In genomic region chr4:59452503-59452933, GRCm38 (mm10) we compare ENCODE assay signal across 11 mouse cellular contexts. TPM values are rescaled to one million over a fixed set of nuclear protein-coding genes. Genes with fewer than 3 reads are reported as not detected.
A peak's percentile ranks its signal among the peaks of the same experiment; 100 is the strongest.
DNase-seq lines count a peak whose midpoint lies in the region; ATAC-seq and TF ChIP-seq lines count a peak whose summit lies in the region.
"Had no signal": no experiment of that assay in that cellular context is flagged by ENCODE, and none has a peak within 500 bp of the region (broad histone marks: within the 10 kb centered on the region; RNA-seq: fewer than 3 reads in every experiment).

No protein-coding gene starts in this region.

- H3K27ac ChIP-seq in embryonic fibroblast, embryonic 13.5 days (ENCODE audit: insufficient read depth, low read length), result peak overlapping the region; percentile 85
- no peak overlapping the region for H3K27ac ChIP-seq in stomach, postnatal 0 days (replicated peaks)
- no peak overlapping the region for H3K27ac ChIP-seq in forebrain, embryonic 12.5 days
- H3K27ac ChIP-seq: limb, embryonic 12.5 days had no signal

- peak; percentile 46 for DNase-seq in lung, postnatal 36 days
- DNase-seq in lung, postnatal 10 days, result no peak
- DNase-seq in kidney, postnatal 14 days, result peak; percentile 62
- DNase-seq in stomach, postnatal 0 days (ENCODE audit: low spot score), result no peak
- no peak for DNase-seq in left cerebral cortex, adult 18-20 months (ENCODE audit: low spot score in 2 of 2)
- no peak for DNase-seq in adipocyte (ENCODE audit: low spot score)
- DNase-seq: adrenal gland, adult 8-10 months; thymus, postnatal 36 days had no signal

- no peak for TF ChIP-seq CTCF in embryonic fibroblast, embryonic 13.5 days (IDR thresholded peaks at IDR 0.05; ENCODE audit: borderline replicate concordance, insufficient read depth, low read length)
- TF ChIP-seq CTCF in stomach, postnatal 0 days (IDR thresholded peaks at IDR 0.05; ENCODE audit: low read depth), result no peak

- no peak for TF ChIP-seq EP300 in stomach, postnatal 0 days (optimal IDR thresholded peaks at IDR 0.05)

- H3K36me3 ChIP-seq in stomach, postnatal 0 days (ENCODE audit: control insufficient read depth, insufficient read depth, low read length), result no peaks in the 10 kb centered on the region
- H3K36me3 ChIP-seq in forebrain, embryonic 12.5 days (replicated peaks), result no peaks in the 10 kb centered on the region
- H3K36me3 ChIP-seq: limb, embryonic 12.5 days had no signal

- WGBS in stomach, postnatal 0 days, result 69% methylated on average over 8 of the region's 8 CpGs
- 92% methylated on average over 8 of the region's 8 CpGs for WGBS in forebrain, embryonic 12.5 days

- H3K27me3 ChIP-seq in stomach, postnatal 0 days (ENCODE audit: control insufficient read depth, insufficient read depth, low read length), result no peaks in the 10 kb centered on the region
- no peaks in the 10 kb centered on the region for H3K27me3 ChIP-seq in forebrain, embryonic 12.5 days
- H3K27me3 ChIP-seq: limb, embryonic 12.5 days had no signal

- H3K4me3 ChIP-seq in embryonic fibroblast, embryonic 13.5 days (ENCODE audit: insufficient read depth, low read length), result no peak overlapping the region
- no peak overlapping the region for H3K4me3 ChIP-seq in stomach, postnatal 0 days (ENCODE audit: low read depth, low read length)
- H3K4me3 ChIP-seq in forebrain, embryonic 12.5 days (replicated peaks), result no peak overlapping the region
- H3K4me3 ChIP-seq: limb, embryonic 12.5 days had no signal

- H3K9ac ChIP-seq in stomach, postnatal 0 days (ENCODE audit: low read length), result no peak overlapping the region
- H3K9ac ChIP-seq in forebrain, embryonic 12.5 days, result no peak overlapping the region
- H3K9ac ChIP-seq: limb, embryonic 12.5 days had no signal

- peaks cover 12% of the 10 kb centered on the region for H3K4me1 ChIP-seq in embryonic fibroblast, embryonic 13.5 days (ENCODE audit: control insufficient read depth, insufficient read depth, low read length)
- H3K4me1 ChIP-seq in stomach, postnatal 0 days (replicated peaks; ENCODE audit: control insufficient read depth, insufficient read depth), result no peaks in the 10 kb centered on the region
- no peaks in the 10 kb centered on the region for H3K4me1 ChIP-seq in forebrain, embryonic 12.5 days
- H3K4me1 ChIP-seq: limb, embryonic 12.5 days had no signal

- H3K9me3 ChIP-seq in stomach, postnatal 0 days (ENCODE audit: control insufficient read depth, low read length), result no peaks in the 10 kb centered on the region
- no peaks in the 10 kb centered on the region for H3K9me3 ChIP-seq in forebrain, embryonic 12.5 days
- H3K9me3 ChIP-seq: limb, embryonic 12.5 days had no signal

- TF ChIP-seq POLR2A in embryonic fibroblast, embryonic 13.5 days (IDR thresholded peaks at IDR 0.05; ENCODE audit: low read depth, low read length), result no peak

- peak; percentile 46 for ATAC-seq in stomach, postnatal 0 days (ENCODE audit: low FRiP score, low TSS enrichment)
- no peak for ATAC-seq in forebrain, embryonic 12.5 days (ENCODE audit: low FRiP score)

- H3K4me2 ChIP-seq in stomach, postnatal 0 days (replicated peaks; ENCODE audit: low read depth), result no peak overlapping the region
- H3K4me2 ChIP-seq in forebrain, embryonic 12.5 days, result no peak overlapping the region
- H3K4me2 ChIP-seq: limb, embryonic 12.5 days had no signal

RNA-seq across cellular contexts. Expression of gene Susd1, which starts 14.1 kb away (rescaled TPM):
- 1.8 and 2.1 TPM in 2 replicates for polyA plus RNA-seq in embryonic fibroblast, embryonic 13.5 days (2011; ENCODE audit: insufficient read length, low read depth, missing spikeins)
- polyA plus RNA-seq in stomach, postnatal 0 days (2015; fragmentation: Nextera tagmentation; extraction: Ambion mirVana), result 3.2 and 3.4 TPM in 2 replicates
- 1 to 10 TPM; 6.1 to 7.3 TPM for total RNA-seq in left cerebral cortex, adult 18-20 months (2021)
- polyA plus RNA-seq in forebrain, embryonic 12.5 days (2016; fragmentation: Nextera tagmentation; extraction: Ambion mirVana), result 1.3 and 1.9 TPM in 2 replicates

Comparison
In these comparisons a context has a peak if more than half of its experiments do, and no peak if none do; other contexts are left out.
1. DNase-seq: peak in lung, postnatal 36 days (single experiment) and kidney, postnatal 14 days (single experiment); none in lung, postnatal 10 days (single experiment), stomach, postnatal 0 days (single experiment), left cerebral cortex, adult 18-20 months (0 of 2) and adipocyte (single experiment).